Mouse (Mus musculus) kidney, postnatal 14 days (tissue): Measurements from ENCODE around the gene Dyrk2.

Source experiments
- DNase-seq: peaks from one replicate; pipeline ENCODE4 v3.0.0; 2022; ENCODE audit warnings: mixed read lengths

Dyrk2 gene

GRCm38 (mm10) chr10:118870201-118870980, at the start of gene Dyrk2:
Gene Dyrk2 (minus strand): TSS chr10:118870209.
- DNase-seq: peak; percentile 46

GRCm38 (mm10) chr10:118902625-118903024, 32.6 kb upstream of the Dyrk2 start:
- no peak for DNase-seq

- DNase-seq: no peak
Measured at GRCm38 (mm10) chr10:118893645-118894044, 23.6 kb upstream of the Dyrk2 start.

GRCm38 (mm10) chr10:118884126-118884525, 14.1 kb upstream of the Dyrk2 start:
- no peak for DNase-seq

- DNase-seq: no peak
Measured at GRCm38 (mm10) chr10:118883317-118883716, 13.3 kb upstream of the Dyrk2 start.

GRCm38 (mm10) chr10:118882258-118882885, 12.4 kb upstream of the Dyrk2 start:
- no peak for DNase-seq

- DNase-seq: no peak
Measured at GRCm38 (mm10) chr10:118880776-118881175, 10.8 kb upstream of the Dyrk2 start.

- no peak for DNase-seq
Measured at GRCm38 (mm10) chr10:118872196-118872595, 2.2 kb upstream of the Dyrk2 start.

GRCm38 (mm10) chr10:118869591-118870001, 413 bp downstream of the Dyrk2 start:
- DNase-seq: peak; percentile 85

GRCm38 (mm10) chr10:118868601-118869590, 1.1 kb downstream of the Dyrk2 start:
- DNase-seq: peak; percentile 92

- peak; percentile 66 for DNase-seq
Measured at GRCm38 (mm10) chr10:118867896-118868600, 2.0 kb downstream of the Dyrk2 start.

GRCm38 (mm10) chr10:118867304-118867895, 2.6 kb downstream of the Dyrk2 start:
- DNase-seq: peak; percentile 57

- DNase-seq: no peak
Measured at GRCm38 (mm10) chr10:118864976-118865375, 5.0 kb downstream of the Dyrk2 start.

GRCm38 (mm10) chr10:118863611-118864010, 6.4 kb downstream of the Dyrk2 start:
- DNase-seq: peak; percentile 55

GRCm38 (mm10) chr10:118862233-118862632, 7.8 kb downstream of the Dyrk2 start:
- no peak for DNase-seq

GRCm38 (mm10) chr10:118861234-118862025, 8.6 kb downstream of the Dyrk2 start:
- no peak for DNase-seq

GRCm38 (mm10) chr10:118859655-118860054, 10.4 kb downstream of the Dyrk2 start:
- no peak for DNase-seq

- no peak for DNase-seq
Measured at GRCm38 (mm10) chr10:118854641-118855040, 15.4 kb downstream of the Dyrk2 start.

- no peak for DNase-seq
Measured at GRCm38 (mm10) chr10:118852554-118852953, 17.5 kb downstream of the Dyrk2 start.

GRCm38 (mm10) chr10:118848501-118848900, 21.5 kb downstream of the Dyrk2 start:
- DNase-seq: no peak

- DNase-seq: no peak
Measured at GRCm38 (mm10) chr10:118846991-118847545, 22.9 kb downstream of the Dyrk2 start.
